Mouse (Mus musculus): ENCODE results near the gene Tubgcp4. TPM values are rescaled to one million over a fixed set of nuclear protein-coding genes. Genes with fewer than 3 reads are reported as not detected.

The Tubgcp4 gene
- total RNA-seq, 4 experiments from 2014 or later: 10.2 to 16.5 (median 11.7) TPM

DNA sequence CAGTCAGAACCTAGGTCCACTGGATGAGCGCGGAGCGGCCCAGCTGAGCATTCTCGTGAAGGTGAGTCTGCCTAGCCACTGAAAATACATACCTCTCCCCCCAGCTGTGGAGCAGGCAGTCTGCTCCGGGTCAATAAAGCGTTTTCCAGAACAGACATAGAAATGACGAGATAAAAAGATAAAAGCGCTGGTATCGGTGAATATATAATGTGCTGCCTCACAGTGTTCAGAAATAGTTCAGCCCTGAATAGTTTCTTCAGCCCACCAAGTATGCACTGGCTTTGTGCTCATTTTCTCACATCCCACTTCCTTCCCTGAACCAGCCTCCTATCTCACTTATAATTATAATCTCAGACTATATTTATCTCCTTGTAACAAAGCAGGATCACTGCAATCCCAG is 25.0 kb downstream of the Tubgcp4 start:
- DNase-seq (ENCODE audit: low spot score in 2 of 2): no peak

DNA sequence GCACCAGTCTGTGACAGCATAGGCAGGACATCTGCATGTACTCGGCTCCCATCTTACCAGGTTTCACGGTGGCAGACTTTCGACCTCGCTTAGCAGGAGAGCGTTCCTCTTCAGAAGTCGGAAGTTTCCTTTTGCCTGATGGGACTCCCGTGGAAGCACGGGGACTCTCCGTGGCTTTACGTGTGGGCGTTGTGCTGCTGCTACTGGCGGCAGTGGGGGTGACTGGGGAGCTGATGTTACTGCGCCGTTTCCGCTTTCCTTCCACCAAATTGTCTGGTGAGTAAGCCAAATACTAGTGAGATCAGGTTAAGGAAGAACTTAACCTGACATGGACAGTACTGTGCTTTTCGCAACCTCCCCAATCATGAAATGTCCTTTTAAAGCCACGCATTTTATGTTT is 33.8 kb downstream of the Tubgcp4 start:
- no peak for DNase-seq (ENCODE audit: low spot score in 2 of 2)

DNA sequence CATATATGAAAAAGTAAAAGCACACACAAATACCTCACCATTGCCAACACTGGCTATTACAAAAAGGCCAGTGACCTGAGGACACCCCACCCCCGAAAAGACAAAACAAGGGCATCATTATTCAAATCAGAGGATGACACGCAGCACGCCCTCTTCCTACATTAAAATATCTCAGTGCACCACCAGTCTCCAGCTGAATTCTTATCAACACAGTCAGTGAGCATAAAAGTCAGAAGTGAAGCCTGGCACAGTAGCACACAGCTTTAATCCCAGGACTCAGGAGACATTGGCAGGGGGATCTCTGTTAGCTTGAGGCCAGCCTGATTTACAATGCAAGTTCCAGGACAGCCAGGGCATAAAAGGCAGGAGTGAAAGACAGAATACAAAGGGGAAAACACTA is 36.1 kb downstream of the Tubgcp4 start:
- DNase-seq (ENCODE audit: low spot score in 2 of 2): no peak

DNA sequence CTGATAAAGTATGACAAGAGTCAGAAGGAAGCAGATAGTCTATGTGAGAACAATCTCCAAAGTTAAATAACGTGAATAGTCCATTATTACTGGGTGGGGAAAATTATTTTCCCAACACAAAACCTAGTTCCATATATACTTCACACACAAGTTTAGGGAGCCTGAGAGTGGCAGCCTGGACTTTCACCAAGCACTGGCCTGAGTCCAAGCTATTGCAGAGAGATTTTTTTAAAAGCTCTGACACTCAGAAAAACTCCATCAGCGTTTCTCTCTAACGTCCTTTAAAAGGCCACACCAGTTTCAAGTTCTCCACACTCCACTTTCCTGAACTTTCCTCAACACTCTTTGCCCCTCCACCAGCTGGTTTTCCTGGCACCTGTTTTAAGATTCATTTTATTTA is 44.0 kb downstream of the Tubgcp4 start:
- DNase-seq (ENCODE audit: low spot score in 2 of 2): no peak

DNA sequence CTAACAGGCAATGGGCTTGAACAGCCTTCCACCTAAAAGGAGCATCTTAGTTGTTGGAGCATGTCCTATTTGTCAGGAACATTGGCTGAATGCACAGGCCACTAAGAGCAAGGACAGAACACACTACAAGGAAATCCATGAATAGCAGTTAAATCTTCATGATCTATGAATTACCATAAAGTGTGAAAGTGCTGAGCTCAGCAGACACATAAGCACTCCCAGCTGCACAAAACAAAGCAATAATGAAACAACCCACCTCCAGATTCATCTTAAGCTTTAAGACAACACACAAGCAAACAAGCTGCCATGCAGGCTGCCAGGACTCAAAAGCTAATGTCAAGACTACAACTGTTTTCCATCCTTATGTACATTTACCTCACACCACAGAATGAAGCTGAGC is 48.7 kb downstream of the Tubgcp4 start:
- DNase-seq (ENCODE audit: low spot score in 2 of 2): no peak

DNA sequence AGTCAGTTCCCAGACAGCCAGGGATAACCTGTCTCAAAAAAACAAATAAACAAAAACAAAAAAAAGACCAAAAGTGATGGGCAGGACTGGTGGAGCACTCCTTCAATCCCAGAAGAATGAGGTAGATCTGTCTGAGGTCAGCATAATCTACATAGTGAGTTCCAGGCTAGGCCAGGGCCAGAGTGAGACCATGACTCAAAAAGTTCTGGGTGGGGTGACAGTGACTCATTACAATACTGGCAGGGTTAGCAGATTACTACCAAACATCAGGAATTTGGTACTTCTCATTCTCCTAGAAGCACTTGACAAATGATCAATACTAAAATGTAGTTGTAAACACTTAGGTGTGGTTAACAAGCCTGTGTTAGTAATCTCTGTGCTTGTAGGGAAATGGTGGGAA is 49.5 kb downstream of the Tubgcp4 start:
- no peak for DNase-seq (ENCODE audit: low spot score in 2 of 2)

DNA sequence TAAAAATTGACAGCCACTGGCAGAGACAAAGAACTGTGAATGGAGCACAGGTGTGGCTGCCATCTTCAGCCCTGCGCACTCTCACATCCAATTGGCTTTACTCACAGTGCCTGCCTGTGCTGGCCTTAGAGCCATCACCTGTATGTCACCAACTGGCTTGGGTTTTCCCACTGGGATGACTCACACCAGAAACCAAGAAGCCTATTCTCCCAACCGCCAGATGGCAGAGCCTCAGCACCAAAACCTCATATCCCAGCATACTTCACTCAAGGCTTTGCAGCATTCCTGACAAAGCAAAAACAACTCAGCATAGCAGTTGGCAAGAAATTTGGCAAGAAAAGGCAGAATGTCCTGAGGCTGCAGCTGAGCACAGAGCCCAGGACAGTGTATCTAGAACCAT is 52.6 kb downstream of the Tubgcp4 start:
- no peak for DNase-seq (ENCODE audit: low spot score in 2 of 2)

DNA sequence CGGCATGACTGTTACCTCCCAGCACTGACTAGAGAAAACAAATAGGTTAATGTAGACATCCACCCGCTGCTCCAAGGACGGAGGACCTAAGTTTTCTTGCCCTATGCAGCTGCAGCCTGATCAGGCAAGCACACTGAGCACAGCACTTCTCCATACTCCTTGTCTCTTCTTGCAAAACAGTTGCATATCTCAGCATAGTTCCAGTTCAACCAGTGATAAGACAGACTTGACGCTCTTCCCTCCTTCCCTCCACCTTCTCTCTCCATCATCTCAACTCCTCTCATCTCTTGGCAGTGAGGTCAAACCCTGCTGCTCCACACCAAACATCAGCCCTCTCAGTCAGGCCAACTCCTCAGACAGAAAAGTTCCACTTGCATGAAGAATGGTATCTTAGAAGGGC is 57.7 kb downstream of the Tubgcp4 start:
- DNase-seq (ENCODE audit: low spot score in 2 of 2): no peak

DNA sequence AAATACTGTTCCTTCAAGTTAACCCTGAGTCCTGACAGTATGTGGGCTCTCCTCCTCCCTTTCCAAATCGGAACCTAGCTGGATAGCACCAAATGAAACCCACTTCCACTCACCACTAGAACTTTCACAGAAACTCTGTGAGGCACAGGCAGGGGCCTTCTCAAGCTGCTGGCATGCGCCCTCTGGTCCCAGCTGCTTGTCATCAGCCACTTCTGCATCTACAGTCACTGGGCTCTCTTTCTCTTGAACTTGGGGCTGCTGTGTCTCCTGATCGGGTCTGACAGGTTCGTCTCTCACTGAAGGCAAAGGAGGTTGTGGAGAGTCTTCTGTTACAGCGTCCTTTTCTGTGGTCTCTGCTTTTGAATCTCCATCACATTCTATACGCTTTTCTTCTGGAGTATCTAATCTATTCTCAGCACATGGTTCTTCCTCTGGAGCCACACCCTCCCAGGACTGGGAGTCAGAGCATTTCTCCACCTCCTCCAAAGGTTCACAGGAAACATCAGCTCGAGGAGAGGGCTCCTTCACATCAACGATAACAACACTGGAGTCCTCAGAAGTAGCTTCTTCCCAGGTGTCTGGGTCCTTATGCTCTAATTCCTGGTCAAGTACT is 65.1 kb downstream of the Tubgcp4 start:
- DNase-seq (ENCODE audit: low spot score in 2 of 2): no peak

DNA sequence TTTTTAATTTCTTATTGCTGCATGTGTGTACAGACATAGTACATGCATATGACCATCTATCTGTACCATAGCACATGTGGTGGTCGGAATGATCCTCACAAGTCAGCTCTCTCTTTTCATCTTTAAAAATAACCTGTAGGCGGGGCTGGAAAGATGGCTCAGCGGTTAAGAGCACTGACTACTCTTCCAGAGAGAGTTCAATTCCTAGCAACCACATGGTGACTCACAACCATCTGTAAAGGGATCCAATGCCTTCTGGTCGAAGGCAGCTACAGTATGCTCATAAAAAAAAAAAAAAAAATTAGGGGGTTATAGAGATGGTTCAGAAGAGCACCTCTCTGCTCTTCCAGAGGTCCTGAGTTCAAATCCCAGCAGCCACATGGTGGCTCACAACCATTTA is 69.0 kb downstream of the Tubgcp4 start:
- no peak for DNase-seq (ENCODE audit: low spot score in 2 of 2)

DNA sequence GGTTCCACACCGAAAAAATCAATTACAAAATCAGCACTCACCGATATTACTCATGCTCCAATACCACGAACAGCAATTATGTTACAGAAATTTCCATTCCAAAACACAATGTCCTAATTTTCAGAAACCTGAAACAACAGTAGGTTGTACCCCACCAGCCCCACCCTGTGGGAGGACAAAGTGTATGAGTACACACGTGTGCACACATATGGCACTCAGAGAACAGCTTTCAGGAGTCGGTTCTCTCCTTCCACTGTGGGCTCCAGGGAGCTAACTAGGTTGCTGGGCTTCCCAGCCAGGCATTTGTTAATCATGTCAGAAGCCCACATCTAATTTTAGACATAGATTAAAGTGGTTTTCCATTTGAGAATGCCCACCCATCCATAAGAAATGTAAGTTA is 73.6 kb downstream of the Tubgcp4 start:
- no peak for DNase-seq (ENCODE audit: low spot score in 2 of 2)

Other genes starting within 250 kb of the Tubgcp4 start
- gene Ubr1, start 199.9 kb upstream of the Tubgcp4 start, total RNA-seq (2022): 10 to 100 TPM; 27.4 to 31.5 (median 29.6) TPM
- gene Tmem62, start 193.6 kb upstream of the Tubgcp4 start, total RNA-seq (2022): 1 to 10 TPM; 2.9 to 4.0 (median 3.2) TPM
- 10 to 100 TPM; 26.9 to 41.5 (median 37.5) TPM for gene Ccndbp1, start 162.3 kb upstream of the Tubgcp4 start, total RNA-seq (2022)
- gene Epb42, start 133.6 kb upstream of the Tubgcp4 start, total RNA-seq (2022): not detected
- under 1 TPM; 0.20 to 0.43 (median 0.34) TPM for gene Tgm5, start 84.8 kb upstream of the Tubgcp4 start, total RNA-seq (2022)
- not detected for gene Tgm7, start 60.9 kb upstream of the Tubgcp4 start, total RNA-seq (2022)
- 10 to 100 TPM; 13.4 to 18.9 (median 17.1) TPM for gene Adal, start 30.2 kb upstream of the Tubgcp4 start, total RNA-seq (2022)
- gene Lcmt2, start 30.0 kb upstream of the Tubgcp4 start, total RNA-seq (2022): 1 to 10 TPM; 3.5 to 5.0 (median 4.0) TPM
- gene Zscan29, start 471 bp downstream of the Tubgcp4 start, total RNA-seq (2022): 1 to 10 TPM; 3.8 to 4.9 (median 4.5) TPM
- 10 to 100 TPM; 16.4 to 33.0 (median 23.5) TPM for gene Trp53bp1, start 100.8 kb downstream of the Tubgcp4 start, total RNA-seq (2022)
- gene Map1a, start 118.9 kb downstream of the Tubgcp4 start, total RNA-seq (2022): 10 to 100 TPM in 3 of 4 experiments, 1 to 10 TPM in 1; 7.9 to 12.2 (median 10.8) TPM
- 100 to 1,000 TPM in 2 of 4 experiments, 10 to 100 TPM in 2; 97.7 to 103 (median 99.7) TPM for gene Ppip5k1, start 184.7 kb downstream of the Tubgcp4 start, total RNA-seq (2022)
- under 1 TPM in 1 of 4 experiments, not detected in 3; 0.48 TPM for gene Ckmt1, start 187.1 kb downstream of the Tubgcp4 start, total RNA-seq (2022)
- gene Strc, start 216.5 kb downstream of the Tubgcp4 start, total RNA-seq (2022): not detected
- 10 to 100 TPM; 24.3 to 35.0 (median 30.9) TPM for gene Pdia3, start 243.1 kb downstream of the Tubgcp4 start, total RNA-seq (2022)
- gene Catsper2, start 243.1 kb downstream of the Tubgcp4 start, total RNA-seq (2022): 1 to 10 TPM; 1.4 to 3.1 (median 2.2) TPM

Data from gastrocnemius, adult 8-10 months (tissue).